Mouse (Mus musculus) cerebellum, postnatal 36 days (tissue): Measurements from ENCODE around the gene Slain1.

ENCODE experiments used
- DNase-seq, 2 experiments: peaks; one replicate each; pipeline ENCODE4 v3.0.0; 2021 to 2022; ENCODE audit warnings: mixed read lengths in 2 of 2

The Slain1 gene

DNA sequence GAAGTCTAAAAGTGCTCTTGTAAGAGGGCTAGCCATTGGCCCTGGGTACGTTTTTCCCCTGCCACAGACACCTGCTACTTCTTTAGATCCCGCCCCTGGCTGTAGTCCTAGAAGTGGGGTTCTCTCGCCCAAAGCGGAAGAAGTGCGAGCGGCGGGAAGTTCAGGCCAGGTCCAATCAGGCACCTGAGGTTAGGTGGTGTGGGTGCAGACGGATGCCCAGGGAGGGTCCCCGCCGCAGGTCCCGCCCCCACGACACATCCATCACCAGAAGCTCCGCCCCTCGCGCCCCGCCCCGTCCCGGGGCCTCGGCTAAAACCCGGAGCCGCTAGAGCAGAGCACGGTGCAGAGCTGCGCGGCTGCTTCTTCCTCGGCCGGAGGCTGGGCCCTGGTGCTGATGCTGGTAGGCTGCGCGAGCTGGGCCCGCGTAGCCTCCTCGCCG, at the start of gene Slain1:
Slain1 (plus strand) TSS at position 333 of the 439 bp plus-strand sequence.
- peak; percentile 95 to 98 for DNase-seq

DNA sequence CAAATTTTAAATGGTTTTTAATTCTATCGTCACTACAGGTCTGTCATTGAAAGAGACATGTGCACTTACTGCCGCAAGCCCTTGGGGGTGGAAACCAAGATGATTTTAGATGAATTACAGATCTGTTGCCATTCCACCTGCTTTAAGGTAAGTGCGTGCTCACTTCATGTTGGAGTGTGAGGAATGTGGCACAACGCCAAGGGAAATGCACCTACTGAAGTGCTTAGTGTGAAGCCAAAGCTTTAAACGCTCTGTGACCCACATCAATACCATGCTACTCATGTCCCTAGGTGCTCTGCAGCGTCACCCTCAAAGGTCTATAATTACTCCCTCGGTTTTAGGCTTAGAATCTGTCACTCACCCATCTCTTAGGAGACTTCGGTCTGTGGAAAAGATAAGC, 42.0 kb upstream of the Slain1 start:
- no peak for DNase-seq

DNA sequence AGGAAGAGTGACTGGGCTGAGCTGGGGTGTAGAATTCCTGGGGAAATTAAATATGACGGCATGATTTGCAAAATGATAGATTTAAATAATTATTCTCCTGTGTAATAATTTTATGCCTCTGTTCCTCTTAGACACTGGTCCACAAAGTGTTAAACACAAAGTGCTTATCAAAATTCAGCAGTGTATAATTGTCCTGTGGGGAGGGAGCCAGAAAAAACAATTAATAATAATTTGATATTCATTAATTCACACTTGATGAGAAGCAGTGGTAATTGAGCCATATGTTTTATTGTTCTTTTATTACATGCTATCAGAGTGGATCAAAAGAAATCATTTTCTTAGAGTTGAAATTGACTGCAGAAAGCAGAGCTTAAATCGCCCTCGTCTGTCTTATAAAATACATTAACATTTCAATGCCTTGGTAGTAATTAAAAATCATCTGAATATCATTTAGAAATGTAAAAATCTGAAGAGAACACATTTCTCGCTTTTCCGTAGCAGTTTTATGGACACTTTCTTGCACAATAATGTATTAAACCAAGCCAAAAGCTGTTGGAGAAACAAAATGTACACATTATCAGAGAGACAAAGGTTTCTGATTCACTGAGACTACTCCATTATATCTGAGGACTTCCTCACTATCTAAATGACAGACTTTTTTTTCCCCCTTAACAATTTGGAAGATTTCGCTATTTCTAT, 36.3 kb upstream of the Slain1 start:
- DNase-seq, result no peak

DNA sequence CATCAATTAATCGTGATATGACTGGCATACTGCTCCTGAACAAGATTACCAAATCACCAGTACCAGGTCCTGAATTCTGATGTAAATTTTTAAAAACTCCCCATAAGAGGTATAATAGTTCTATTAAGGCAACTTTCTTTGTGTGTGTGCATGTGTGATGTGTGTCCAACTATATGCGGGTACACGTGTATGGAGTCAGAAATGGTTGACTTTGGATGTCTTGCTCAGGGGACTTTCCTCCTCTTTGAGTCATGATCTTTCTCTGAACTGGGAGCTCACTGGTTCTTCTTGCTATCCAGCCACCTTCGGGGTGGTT, 35.8 kb upstream of the Slain1 start:
- DNase-seq, result no peak

DNA sequence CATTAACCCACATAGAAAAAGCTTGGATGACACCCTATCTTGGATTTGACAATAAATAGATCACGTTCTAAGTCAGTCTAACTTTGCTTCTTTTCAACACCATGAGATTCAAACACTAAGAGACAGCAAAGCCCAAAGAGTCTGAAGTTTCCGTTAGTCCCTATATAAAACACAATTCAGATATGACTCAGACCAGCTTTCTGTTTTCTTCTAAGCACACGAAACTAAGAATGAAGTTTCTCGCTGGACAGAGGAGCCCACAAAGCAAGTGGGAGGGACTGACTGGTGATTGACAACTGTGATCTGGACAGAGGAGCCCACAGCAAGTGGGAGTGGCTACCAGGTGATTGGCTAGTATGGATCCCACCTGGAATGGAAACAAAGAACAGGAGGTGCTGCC, 30.3 kb upstream of the Slain1 start:
- no peak for DNase-seq

DNA sequence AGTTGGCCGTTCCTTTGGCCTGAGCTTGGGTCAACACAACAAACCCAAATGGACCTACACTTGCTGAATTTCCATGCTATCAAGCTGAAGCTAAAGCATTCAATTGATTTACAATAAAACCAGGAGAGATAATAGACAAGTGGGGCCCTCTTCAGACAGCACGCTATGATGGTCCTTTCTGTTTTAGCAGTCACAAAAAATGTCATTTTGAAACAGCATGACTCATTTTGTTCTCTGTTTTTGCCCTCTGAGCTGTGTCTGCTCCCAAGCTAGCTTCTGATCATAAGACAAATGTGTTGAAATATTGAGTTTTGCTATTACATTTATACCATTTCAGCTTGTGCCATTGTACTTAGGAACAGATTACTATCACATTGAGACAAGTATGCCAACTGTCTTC, 28.8 kb upstream of the Slain1 start:
- DNase-seq, result no peak

DNA sequence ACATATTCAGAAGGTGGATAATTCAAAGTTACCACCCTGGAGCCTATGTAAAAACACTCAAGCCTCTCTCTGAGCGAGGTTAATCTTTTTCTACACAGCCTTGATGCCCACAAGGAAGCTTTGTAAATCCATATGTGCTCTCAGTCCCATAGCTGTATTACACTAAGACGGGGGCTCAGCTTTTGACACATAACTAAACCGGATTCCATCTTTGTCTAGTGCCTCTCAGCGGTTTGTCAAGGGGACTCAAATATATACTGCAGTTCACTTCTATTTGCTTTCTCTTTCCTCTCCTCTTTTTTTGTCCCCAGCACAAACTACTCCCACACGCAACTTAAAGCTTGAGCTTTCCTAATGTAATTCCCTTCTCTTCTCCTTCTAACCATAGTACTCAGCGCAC, 23.9 kb upstream of the Slain1 start:
- DNase-seq, result no peak

DNA sequence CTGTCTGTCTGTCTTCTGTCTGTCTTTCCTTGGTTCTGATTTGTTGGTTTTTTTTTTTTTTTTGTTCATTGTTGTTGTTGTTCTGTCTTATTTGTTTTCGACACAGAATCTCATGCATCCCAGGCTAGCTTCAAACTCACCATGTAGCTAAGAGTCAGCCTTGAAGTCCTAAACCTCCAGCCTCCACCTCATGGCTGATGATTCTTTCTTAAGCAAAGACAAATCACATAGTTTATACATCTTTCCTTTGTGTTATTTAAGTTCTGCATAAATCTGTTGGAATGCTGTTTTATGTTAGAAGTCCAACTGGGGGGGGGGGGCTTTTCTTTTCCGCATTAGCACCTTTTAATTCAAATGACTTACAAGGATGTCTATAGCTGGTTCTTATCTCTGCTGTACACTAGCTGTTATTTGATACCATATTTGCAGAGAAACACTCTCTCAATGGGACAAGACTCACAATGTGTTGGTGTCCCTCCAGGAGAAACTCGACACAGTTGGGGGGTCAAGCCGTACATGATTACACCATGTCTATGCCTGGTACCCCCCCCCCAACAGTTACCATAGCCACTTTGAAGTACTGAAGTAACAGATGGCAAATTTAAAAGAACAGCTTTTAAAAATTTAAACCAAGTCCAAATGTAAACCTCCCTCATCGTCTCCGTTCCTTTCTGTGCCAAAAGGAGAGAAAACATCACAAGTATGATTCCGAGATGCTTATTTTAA, 20.2 kb upstream of the Slain1 start:
- DNase-seq, result no peak

DNA sequence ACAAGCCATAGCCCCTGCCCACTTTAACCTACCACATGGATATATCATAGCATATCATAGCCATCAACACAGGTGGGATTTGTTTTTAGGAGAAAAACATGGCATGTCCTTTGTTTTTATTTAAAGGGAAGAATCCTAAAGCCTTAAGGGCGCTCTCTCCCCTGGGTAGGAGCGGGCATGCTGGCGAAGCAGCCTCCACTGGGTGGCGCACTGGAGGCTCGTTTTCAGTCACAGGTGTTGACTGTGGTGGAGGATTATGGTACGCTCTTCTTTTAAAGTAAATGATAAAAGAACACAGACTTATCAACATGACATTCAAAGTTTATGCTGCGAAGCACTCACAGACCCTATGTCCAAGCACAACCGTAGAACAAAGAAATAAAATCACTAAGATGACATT, 19.5 kb upstream of the Slain1 start:
- DNase-seq, result no peak

DNA sequence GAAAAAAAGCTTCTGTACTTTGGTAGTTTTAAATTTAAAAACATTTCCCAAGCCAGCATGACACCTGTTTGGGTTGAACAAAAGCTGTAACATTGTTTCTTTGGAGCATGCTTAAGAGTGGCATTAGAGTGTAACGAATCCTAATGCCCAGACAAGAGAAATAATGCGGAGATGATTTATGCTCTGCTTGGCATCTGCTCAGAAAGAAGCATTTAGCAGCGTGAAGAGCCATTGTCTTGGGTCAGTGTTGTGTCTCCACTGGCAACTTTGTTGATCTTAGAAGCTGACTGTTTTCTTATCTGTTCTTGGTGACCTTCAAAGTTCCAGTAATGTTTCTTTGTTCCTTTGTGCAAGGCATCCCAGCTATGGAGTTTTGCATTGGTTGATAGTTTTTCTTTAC, 6.1 kb upstream of the Slain1 start:
- no peak for DNase-seq

DNA sequence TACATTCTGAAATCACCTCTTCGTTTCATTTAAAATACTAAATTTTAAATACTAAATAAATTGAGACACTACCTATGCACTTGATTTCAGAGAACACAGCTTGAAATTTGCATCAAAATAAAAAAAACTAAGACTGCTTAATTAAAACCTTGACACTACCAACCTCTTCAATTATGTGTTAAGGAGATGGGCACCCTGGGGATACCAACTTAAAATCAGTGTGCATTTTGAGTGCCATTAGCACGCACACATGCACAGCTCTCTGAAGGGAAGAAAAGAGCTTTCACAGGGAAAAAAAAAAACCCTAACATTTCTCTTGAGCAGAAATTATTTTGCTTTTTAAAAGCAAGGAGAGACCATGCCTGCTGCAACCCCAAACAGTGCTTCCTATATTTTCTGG, 2.0 kb upstream of the Slain1 start:
- DNase-seq, result no peak

DNA sequence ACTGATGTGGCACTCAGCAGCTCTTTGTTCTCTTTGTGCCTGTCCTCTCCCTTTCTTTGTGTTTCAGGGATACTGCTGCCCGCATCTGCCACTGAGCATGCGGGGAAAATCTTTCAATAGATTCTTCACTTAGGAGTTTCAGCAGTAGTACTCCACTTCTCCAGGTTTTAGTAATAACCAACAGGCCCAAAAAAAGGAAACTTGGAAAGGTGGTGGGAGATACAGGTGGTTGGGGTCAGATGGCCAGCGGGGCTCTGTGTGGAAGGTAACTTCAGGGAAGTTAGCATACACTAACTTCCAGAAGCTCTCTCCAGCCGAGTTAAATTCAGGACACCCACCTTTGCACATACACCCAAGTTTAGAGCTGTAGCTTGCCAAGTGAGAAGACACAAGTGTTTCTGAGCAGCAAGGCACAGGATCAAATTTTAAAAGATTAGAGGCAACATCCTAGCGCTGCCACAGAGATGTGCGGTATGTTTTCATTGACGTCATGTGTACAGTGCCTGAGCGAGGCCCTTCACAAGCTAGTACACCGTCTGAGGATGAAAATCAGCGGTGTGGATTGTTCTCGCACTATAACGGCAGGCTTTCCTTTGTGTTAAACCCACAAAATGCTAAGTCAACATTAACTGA, 1.3 kb upstream of the Slain1 start:
- DNase-seq, result peak in 1 of 2 experiments; percentile 25

DNA sequence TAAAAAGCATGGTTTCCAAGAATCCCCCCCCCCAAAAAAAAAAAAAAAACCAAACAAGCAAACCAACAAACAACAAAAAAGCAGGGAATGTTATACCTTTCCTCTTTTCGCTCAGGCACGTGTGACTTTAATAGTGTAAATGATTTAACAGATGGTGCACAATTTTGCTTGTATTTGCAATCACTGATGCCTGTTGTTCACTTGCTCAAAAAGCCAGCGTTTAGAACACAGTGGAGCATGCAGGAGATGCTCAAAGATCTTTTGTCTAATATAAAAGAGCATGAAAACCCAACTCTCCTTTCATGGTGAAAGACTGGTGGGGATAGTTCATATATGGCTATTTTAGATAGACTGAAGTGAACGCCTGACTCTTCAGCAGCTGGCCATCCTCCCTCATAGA, 726 bp upstream of the Slain1 start:
- no peak for DNase-seq

DNA sequence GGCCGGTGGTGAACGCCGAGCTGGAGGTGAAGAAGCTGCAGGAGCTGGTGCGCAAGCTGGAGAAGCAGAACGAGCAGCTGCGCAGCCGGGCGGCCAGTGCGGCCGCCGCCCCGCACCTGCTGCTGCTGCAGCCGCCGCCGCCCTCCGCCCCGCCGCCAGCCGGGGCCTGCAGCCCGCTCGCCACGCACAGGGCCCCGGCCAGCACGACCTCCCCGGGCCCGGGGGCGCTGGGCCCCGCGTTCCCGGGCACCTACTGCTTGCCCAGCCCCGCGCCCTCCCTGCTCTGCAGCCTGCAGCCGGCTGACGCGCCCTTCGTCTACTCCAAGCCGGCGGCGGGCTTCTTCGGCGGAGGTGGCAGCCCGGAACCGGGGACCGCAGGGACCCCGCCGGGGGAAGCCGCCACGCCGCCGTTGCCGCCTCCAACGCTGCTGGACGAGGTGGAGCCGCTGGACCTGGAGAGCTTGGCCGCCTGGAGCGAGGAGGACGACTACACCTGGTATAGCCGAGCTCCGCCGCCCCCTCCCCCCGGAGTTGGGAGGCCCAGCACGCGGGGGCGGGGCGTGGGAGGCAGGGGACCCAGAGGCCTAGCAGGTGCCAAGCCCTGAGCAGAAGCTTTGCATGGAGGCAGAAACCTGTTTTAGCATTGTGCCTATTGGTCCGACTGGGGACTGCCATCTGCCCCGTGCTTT, 529 bp downstream of the Slain1 start:
- DNase-seq, result peak; percentile 74 to 83

DNA sequence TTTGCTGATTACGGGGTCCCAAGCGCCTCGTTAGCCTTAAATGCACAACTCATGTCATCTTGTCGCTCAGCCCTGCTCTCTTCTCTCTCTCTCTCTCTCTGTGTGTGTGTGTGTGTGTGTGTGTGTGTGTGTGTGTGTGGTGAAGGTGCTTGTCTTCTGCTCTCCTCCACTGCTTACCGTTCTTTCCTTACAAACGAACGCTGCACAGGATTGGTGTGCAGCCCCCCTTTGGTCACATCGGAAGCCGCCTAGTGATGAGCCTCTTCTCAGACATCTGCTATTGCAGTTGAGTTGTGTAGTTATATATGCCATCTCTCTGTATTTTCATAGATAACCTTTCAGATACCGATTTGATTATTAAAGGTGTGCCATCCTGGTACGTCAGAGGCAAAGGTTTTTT, 1.1 kb downstream of the Slain1 start:
- DNase-seq, result no peak

DNA sequence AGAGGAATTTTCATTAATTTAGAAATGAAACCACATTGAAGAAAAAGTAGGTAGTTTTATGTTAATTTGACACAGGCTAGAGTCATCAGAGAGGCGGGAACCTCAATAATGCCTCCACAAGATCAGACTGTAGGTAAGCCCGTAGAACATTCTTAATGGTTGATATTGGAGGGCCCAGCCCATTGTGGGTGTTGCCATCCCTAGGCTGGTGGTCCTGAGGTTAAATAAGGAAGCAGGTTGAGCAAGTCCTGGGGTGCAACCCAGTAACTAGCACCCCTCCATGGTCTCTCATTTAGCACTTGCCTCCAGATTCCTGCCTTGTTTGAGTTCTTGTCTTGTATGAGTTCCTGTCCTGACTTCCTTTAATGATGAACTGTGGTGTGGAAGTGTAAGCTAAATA, 1.5 kb downstream of the Slain1 start:
- DNase-seq, result no peak

DNA sequence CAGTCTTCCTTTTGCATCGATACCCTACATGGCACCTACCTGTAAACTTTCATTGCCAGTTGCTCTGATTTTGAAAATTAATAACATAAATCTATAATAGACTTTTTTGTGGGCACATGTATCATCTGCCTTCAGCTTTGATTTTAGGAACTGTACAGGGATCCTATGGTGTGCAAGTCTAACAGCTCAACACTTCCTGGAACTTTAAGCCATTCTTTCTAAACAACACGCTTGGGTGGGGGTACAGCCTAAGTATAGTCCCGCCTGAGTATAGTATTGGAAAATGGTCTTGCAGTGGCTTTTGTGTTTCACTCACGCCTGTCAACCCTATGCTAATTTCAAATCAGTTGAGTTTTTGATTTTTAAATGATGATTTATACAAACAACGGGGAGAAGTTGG, 2.5 kb downstream of the Slain1 start:
- DNase-seq, result no peak

DNA sequence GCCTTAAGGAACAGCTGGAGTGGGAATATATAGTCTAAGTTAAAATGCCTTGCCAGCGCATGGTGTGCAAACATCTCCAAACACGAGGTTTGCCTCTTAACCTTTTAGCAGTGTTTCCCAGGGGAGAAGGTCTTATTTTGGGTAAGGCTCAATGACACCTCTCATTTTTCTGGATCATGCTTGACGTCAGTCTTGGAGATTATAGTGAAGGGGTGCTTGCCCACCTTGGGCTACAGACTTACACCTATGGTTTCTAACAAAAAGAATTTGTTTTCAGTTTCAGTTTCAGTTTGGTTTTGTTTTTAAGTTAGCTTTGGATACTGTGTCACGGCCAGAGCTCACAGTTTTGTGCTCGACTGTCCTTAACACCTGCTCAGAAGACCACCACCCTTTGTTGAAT, 3.8 kb downstream of the Slain1 start:
- DNase-seq, result no peak

DNA sequence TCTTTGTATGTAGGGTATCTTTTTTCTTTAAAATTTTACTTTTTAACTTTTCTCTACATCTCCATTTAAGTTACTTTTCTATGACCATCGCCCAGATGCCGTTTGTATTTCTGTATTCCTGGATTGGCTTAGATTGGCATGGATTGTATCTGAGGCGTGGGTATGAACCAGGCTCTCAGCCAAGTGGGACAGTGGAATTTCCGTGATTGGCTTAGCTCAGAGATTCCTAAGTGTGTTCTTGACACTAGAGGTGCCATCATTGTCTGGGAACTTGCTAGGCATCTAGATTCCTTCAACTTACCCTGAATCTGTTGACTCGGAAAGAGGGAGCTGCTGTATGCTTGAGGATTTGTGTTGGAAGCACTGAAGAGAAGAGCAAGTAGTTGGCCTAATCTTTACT, 5.4 kb downstream of the Slain1 start:
- DNase-seq, result peak; percentile 27 to 29

DNA sequence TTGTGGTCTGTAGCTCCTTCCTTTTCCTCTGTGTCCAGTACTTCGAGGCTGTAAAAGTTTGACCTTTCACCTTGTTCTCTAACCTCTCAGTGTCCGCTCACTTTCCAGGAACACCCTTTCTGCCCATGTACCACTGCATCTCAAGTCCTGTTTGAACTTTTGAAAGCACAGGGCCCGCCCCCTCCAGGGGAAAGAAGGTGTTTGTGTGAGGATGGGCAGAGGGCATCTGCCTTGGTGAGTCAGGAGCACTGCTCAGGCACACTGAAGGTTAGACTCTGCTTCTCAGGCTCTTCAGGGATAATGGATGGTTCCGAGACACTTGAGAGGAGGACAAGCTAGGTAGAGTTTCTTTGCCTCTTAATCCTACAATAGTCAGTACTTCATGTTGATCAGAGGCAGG, 7.8 kb downstream of the Slain1 start:
- no peak for DNase-seq

DNA sequence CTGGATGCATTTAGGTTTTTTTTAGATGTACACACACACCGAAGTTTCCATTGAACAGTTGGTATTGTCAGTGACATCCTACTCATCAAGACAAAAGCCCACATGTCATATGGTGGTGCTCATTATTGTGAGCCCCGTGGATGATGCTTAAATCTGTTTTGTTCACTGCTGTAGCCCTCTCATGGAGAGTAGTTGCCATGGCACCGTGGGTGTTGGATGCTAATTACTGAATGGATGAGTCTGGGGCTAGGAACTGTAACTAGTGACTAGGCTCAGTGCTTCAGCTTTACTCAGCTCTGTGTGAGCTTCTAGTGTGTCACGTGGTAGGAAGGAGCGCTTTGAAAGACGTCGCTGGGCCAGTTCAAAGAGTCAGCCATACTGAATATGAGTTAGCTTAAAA, 13.0 kb downstream of the Slain1 start:
- no peak for DNase-seq

DNA sequence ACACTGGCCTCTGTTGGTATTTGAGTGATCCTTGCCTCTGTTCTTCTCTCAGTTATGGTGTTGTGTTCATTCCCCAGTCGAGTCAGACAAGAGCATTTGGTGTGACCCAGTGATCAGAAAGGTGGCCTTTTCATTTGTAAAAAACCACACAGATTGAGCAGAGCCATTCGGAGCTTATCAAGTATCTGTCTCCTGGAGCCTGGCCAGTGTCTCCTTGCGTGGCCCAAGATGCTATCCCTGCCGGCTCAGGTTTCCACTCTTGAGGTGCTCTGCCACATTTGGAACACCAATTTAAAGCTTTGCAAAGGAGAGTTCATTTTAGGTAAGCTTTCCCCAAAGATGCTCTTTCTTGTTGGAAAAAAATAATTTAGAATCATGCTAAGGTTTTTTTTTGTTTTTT, 14.4 kb downstream of the Slain1 start:
- DNase-seq, result peak; percentile 28 to 37

DNA sequence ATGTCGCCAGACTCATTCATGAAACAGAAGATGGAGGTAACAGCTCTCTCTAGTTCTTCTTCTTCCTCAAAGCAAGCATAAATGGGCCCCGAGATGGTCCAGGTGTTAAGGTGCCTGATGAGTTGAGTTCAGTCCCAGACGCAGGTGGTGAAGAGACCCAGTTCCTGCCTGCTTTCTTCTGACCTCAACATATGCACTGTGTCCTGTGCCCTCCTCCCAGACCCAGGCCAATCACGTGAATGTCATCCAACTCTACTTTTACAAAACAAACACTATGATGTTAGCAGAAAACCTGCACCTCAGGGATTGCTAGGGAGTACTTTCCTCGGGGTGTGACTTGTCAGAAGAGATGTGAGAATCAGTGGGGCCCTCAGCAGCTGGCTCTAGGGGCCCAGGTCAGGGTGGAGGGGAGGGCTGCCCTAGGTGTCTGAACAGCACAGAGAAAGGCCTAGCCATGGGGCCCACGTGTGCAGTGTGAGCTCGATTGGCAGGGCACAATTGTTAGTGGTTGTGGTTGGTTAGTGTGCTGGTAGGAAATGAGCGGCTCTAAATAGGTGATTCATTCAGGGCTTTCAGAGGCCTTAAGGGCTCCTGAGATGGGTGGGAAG, 16.4 kb downstream of the Slain1 start:
- DNase-seq, result no peak
